Mouse (Mus musculus): ENCODE measurements at regions not wholly inside any gene's neighbourhood (a gene's known extent, or its start where the extent isn't known, plus 50 kb on each side); places are given as distances from the start of the nearest gene placed in this dataset.

DNA sequence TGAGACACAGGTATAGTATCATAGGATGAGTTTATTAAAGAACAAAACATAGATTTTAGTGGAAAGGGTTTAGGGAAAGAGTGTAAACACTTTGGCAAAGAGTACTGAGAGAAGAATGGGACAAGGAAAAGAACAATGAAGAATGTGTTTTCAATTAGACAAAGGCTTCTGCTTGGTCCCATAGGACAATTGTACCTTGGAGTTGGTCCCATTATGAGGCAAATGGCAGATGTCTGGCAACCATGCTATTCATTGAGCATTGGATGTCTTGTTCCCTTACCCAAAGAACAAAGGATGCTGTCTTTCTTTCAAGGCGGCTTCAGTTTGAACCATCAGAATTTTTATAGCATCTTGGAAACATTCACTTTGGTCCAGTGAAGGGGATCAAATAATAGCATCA is 55.8 kb upstream of the Spef2 start (continued):
- TF ChIP-seq HCFC1 (IDR thresholded peaks at IDR 0.05; ENCODE audit: low read depth, low read length) (no peak), ZMIZ1 (IDR thresholded peaks at IDR 0.05; ENCODE audit: low read depth, low read length) (no peak)

Measured in MEL (cell line).